Mouse (Mus musculus) MEL-GATA-1-ER (cell line): Measurements from ENCODE around the gene Spi1.
A peak's percentile ranks its signal among the peaks of the same experiment; 100 is the strongest.
"Not testable (repeated sequence)": the region's sequence is repeated elsewhere in the genome, so short reads cannot be mapped to it uniquely, and the experiment has no call there.

Experiments
- DNase-seq: peaks from one replicate; pipeline ENCODE4 v3.0.0-alpha.2; 2012; ENCODE audit warnings: low read depth; ENCODE audit errors: extremely low read depth

Spi1 gene

GRCm38 (mm10) chr2:91090827-91091226 lies 8.6 kb downstream of the Spi1 start:
- DNase-seq: no peak

- DNase-seq: peak; percentile 64
Measured at GRCm38 (mm10) chr2:91096524-91096923, 14.3 kb downstream of the Spi1 start.

- DNase-seq: no peak
Measured at GRCm38 (mm10) chr2:91097015-91097414, 14.8 kb downstream of the Spi1 start.

- DNase-seq: no peak
Measured at GRCm38 (mm10) chr2:91098156-91098555, 16.0 kb downstream of the Spi1 start.

- peak; percentile 64 for DNase-seq
Measured at GRCm38 (mm10) chr2:91101124-91101740, 19.0 kb downstream of the Spi1 start.

- DNase-seq: no peak
Measured at GRCm38 (mm10) chr2:91108156-91108555, 26.0 kb downstream of the Spi1 start.

- no peak for DNase-seq
Measured at GRCm38 (mm10) chr2:91109241-91109640, 27.1 kb downstream of the Spi1 start.

GRCm38 (mm10) chr2:91109807-91110385 lies 27.7 kb downstream of the Spi1 start:
- no peak for DNase-seq

GRCm38 (mm10) chr2:91110429-91110828 lies 28.2 kb downstream of the Spi1 start:
- DNase-seq: no peak

- not testable (repeated sequence) for DNase-seq
Measured at GRCm38 (mm10) chr2:91111832-91112231, 29.6 kb downstream of the Spi1 start.

GRCm38 (mm10) chr2:91112491-91112890 lies 30.3 kb downstream of the Spi1 start:
- DNase-seq: no peak

- no peak for DNase-seq
Measured at GRCm38 (mm10) chr2:91113334-91113733, 31.1 kb downstream of the Spi1 start.

- no peak for DNase-seq
Measured at GRCm38 (mm10) chr2:91113852-91114251, 31.7 kb downstream of the Spi1 start.

- DNase-seq: peak; percentile 50
Measured at GRCm38 (mm10) chr2:91114781-91115577, 32.8 kb downstream of the Spi1 start.

GRCm38 (mm10) chr2:91115578-91115970 lies 33.4 kb downstream of the Spi1 start:
- DNase-seq: no peak

- no peak for DNase-seq
Measured at GRCm38 (mm10) chr2:91116842-91117241, 34.7 kb downstream of the Spi1 start.

- no peak for DNase-seq
Measured at GRCm38 (mm10) chr2:91117585-91118275, 35.5 kb downstream of the Spi1 start, which contains the start of gene Mybpc3. Gene Mybpc3, plus strand, starts transcription at chr2:91118144.

GRCm38 (mm10) chr2:91118647-91119046 lies 36.5 kb downstream of the Spi1 start:
- no peak for DNase-seq

- DNase-seq: no peak
Measured at GRCm38 (mm10) chr2:91119061-91119460, 36.9 kb downstream of the Spi1 start.

- DNase-seq: no peak
Measured at GRCm38 (mm10) chr2:91119551-91119950, 37.4 kb downstream of the Spi1 start.

GRCm38 (mm10) chr2:91120261-91120671 lies 38.1 kb downstream of the Spi1 start:
- DNase-seq: no peak

- DNase-seq: no peak
Measured at GRCm38 (mm10) chr2:91121011-91121410, 38.8 kb downstream of the Spi1 start.
